Mouse (Mus musculus) frontal cortex, postnatal 25 days (tissue): ENCODE data around the gene Atg7.

Experiments used
- DNase-seq, 2 experiments: peaks; one replicate each; pipeline ENCODE4 v3.0.0; 2022; ENCODE audit warnings: low spot score in 2 of 2

Gene Atg7

DNA sequence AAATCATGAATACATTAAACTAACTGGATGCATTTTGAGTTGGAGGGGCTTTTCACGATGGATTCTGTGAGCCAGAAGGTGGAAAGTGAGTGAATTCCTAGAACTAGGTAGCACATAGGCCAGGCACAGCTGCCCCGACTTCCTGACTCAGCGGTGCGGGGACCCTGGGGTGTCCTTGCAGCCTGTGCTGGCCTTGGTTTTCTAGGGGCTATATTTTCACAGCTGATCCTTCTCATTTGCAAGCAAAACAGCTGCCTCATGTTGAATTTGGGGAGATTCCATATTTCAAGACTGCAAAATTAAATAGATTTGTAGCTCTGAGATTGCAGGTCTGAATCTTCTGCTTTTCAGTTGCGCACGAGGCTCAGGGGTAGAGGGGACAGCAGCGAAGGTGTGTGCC lies 139.6 kb downstream of the Atg7 start:
- DNase-seq, result no peak

DNA sequence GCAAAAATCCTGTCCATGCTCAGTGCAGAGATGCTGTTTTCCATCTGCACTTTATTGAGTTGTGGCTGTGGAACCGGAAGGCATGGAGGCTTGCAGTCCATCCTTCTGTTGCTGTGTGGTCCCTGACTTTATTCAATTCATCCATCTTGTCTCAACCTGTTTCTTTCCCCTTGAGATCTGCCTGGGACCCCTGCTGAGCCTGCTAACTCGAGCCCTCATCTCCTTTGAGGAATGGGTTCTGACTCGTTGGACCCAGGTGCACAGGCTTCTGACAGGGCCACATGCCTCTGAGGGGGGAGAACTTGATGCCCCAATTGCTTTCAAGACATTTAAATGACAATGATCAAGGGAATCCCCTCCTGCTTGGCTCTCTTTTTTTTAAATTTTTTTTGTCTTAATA lies 143.6 kb downstream of the Atg7 start:
- DNase-seq, result no peak

DNA sequence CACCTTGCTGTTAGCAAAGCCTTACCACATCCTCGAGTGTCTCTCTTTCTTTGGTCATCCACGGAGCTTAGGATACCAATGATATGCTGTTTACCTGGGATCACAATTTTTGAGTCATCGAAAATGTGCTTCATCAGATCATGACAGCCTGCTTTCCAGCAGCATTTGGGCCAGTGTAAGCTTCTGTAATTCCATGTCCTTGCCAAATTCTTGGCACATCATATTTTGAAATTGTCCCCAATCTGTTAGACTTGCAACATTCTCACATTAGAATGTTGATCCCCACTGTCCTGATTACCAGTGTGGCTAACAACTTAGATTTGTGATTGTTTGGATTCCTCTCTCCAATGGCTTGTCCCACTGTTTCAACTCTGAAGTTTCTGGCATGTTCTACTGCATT lies 144.7 kb downstream of the Atg7 start:
- DNase-seq, result no peak

DNA sequence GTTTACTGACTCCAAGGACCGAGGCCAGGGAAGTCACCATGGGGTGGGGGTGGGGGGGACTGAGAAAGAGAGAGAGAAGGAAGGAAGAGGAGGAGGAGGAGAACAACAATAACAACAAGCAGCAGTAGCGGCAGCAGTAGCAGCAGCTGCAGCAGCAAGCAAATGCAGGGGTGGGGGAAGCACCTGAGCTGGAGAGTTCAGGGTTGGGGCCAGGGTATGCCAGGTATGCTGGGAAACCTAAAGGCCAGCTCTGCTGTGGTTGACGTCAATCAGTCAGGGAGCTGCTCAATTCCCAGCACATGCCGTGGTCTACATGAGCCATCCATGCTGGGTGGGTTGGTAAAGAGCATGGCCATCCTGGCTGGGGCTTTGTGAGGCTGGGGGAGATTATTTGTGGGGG lies 145.8 kb downstream of the Atg7 start:
- no peak for DNase-seq

DNA sequence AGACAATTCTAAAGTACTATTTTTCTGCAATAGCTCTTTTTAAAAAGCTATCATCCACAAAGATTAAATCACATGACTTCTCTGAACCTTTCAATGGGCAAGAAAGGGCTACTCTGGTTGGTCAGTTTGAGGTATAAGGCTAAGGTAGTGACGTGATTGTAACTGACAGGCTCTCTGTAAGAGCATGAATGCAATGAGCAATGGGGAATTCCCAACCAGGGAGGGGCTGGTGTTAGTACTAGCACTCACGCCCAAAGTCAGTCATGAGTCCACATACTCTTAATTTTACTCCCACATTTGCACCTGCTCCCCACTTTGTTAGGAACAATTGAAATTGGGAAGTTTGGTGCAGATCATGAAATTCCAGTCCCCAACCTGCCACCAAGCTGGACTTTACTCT lies 147.2 kb downstream of the Atg7 start:
- DNase-seq, result no peak

DNA sequence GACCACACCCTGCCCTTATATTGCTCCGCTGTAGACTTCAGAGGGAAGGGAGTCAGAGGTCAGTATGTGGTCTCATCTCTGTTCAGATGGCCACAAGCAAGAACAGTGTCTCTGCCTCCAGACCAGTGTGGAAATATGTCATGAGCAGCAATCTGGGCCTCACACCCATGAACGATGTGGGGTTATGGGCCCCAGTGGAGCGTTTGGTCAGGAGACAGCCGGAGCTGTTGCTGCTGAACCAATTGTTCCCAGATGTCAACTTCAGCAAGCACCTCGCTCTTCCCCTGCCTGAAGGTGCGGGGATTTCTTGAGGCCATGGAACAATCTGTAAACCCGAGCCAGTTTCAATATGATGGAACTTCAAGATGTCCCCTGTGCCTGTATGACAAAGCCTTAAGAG lies 148.0 kb downstream of the Atg7 start:
- no peak for DNase-seq

DNA sequence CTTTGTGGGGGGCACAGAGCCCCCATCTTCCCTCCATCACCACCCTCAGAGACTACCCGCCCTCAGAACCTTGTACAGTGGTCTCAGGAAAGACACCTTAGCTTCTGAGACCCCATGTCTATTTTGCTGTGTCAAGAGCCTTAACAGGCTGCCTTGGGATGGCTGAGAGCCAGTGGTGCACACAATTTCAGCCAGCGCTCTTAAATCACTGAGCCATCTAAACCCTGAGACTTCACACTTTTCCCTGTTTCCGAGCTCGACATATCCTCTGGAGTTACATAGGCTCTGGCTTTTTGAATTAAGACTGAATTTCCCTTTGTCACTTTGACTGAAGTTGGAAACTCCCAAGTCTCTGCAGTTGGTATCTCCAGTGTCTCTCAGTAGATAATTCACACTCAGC lies 148.9 kb downstream of the Atg7 start:
- DNase-seq, result no peak

DNA sequence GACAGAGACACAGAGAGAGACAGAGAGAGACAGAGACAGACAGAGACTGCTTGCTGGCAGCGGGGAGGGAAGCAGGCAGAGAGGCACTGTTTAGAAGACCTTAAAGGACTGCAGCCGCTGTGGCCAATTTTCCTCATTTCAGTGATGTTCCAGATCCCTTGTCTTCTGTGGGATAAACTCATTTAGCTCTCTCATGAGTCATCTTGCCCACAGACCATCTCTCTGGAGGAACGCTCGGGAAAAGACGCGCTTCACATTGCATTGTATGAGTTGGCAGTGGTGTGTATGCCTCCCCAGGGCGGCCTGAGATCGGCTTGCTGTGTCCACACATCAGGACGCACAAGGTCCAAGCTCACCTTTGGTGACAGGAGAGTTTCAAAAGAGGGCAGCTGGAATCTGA lies 151.8 kb downstream of the Atg7 start:
- no peak for DNase-seq

DNA sequence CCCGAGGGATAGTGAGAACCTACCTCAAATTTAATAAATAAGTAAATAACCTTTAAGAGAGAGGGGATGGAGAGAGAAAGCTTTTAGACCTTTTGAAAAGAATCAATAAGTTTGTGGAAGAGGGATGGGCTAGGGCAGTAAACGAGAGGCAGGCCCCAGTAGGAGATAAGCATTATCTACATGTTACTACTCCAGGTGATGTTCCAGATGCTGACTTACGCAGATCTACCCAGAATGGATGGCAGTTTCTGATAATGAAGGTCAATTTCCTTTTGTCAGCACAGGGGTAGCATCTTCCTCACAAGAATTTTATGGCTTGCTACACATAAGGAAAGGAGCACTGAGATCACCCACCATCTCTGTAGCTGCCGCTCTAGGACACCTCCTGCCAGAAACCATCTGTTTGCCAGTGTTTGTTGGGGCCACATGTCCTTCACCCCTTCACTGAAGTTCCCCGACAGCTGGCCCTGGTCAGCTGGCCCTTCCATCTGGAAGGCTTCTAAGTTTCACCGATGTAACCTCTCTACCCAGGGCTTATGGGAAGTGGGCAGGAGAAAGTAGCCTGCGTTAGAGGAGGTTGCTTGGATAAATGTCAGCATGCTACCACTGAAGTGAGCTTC lies 152.9 kb downstream of the Atg7 start:
- DNase-seq, result no peak

DNA sequence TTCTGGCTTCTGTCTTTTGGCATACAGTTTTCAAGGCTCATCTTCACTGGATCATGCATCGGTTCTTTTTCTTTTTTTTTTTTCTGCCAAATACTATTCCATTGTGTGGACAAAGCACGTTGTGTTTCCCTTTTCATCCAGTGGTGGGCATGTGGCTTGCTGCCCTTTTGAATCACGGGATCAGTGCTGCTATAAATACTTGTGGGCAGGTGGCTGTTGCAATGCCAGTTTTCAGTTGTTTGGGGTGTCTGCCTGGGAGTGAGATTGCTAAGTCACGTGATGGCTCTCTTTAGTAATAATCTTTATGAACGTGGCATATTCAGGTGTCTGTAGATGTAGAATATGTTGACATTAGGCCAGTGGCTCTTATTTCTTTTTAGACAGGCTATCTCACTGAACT lies 155.0 kb downstream of the Atg7 start:
- DNase-seq, result no peak

DNA sequence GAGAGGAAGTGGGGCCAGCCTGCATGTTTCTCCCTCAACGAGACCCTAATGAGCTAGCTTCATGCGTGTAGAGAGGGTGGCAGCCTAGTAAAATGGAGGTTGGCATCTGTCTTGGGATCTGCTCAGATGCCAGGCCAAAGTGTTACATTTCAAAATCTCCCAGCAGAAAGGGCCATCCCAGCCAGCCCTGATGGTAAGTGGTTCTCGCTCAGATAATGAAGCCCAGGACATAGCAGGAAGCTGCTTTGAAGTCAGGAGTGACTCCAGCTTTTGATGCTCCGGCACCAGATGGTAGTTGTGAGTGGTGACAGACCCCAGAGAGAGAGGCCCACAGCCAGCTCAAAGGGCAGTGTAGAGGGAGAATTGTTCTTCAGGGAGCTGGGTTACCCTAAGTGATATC lies 155.8 kb downstream of the Atg7 start:
- no peak for DNase-seq

DNA sequence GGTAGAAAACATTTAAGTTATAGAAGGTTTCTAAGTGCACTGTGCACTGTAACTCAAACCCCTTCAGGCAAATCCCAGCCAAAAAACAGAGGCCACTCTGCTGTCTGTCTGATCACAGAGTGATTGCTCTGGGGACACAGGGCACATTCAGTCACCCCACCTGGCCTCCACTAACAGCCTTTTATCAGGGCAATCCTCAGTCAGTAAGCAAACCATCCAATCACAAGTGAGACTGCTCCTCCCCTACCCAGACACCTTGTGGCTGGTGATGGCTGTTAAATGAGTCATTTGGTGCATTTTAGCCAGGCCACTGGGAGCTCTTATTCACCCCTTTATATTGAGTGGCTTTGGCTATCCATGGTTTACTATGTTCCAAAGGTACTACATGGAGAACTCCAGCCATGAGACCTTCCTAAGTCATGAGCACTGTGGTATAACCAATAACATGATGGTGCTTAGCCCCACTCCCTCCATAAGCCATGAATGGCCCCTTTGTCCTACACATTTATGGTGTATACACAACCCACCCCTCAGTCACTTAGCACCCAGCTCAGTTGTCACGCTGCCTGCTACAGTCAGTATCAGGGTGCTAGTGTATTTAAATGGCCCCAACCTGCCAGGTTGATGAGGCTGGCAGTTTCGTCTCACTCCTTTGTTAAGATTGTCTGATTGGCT lies 157.5 kb downstream of the Atg7 start:
- no peak for DNase-seq

DNA sequence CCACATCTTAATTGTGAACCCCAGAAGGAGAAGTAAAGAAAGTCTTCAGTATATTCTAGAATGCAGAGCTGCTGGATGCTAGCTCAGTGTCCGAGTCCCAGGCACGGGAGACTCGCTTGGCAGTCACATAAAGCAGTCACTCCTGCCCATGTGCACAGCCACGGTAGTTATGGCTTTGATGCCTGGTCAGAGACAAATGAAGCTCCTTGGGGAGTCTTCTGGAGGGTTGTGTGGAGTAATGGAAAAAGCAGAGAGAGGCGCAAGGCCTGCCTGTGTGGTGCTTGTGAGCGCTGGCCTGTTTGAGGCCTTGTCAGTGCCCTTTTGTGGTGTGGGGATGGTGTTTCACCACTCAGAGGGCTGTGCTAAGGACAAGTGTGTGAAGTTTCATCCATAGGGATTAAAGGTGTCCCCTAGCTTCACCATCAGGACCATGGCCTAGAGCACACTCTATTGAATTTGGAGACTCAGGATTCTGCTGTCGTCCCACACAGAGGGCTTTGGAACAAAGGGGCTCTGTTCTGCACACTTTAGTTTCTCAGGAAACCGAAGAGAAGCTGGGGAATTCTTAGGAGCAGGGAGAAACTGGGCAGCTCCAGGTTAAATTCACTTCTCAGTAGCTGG lies 161.1 kb downstream of the Atg7 start:
- no peak for DNase-seq

DNA sequence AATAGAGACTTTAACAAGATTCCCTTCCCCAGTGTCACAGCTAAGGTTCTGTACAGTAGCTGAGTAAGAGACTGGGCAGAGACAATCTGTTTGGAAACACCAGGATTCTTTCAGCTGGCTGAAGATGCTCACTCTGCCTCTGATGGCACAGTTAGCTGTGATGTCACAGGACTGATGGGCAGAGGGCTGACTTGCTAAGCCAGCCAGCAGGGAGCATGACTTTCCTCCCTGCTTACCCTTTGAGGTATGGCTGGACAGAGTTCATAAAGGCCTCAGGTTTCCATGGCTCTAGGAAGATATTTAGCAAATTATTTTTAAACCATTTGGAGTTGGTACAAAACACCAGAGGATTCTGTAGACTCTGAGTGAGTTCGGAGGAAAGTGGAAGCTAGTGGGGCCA lies 162.0 kb downstream of the Atg7 start:
- DNase-seq, result no peak

DNA sequence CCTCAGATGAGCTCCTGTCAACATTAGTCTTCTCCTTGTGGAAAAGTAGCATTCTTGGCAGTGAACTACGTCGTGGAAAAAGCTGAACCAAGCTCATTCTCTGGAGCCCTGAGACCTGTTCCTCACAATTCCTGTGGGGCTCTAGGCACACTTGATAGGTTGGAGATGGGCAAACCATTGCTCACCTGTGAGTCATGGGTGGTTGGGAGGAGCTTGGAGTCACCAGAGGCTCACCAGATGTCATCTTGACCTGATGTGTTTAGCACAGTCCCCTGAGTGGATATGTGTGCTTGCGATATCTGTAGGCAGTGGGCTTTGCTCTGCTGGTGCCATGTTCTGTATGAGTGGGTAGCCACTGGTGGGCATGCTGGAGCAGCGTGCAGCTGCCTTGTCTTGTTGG lies 163.0 kb downstream of the Atg7 start:
- DNase-seq, result no peak

DNA sequence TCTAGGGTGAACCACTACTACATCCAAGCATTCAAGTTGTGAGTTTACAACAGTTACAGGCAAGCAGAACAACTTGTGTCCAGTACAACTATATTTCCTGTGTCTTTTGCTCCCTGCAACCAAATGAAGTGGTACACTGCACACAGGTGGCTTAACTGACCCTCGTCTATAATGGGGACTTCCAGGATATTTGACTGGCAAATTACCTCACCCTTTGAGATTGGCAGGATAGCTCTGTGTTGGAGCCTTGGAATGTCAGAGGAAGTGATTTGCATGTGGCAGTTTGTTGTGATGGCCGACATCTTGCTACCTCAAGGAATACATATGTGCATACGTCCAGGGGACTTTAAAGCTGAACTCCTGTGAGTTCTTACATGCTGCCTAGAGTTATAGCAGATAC lies 164.6 kb downstream of the Atg7 start:
- DNase-seq, result no peak

DNA sequence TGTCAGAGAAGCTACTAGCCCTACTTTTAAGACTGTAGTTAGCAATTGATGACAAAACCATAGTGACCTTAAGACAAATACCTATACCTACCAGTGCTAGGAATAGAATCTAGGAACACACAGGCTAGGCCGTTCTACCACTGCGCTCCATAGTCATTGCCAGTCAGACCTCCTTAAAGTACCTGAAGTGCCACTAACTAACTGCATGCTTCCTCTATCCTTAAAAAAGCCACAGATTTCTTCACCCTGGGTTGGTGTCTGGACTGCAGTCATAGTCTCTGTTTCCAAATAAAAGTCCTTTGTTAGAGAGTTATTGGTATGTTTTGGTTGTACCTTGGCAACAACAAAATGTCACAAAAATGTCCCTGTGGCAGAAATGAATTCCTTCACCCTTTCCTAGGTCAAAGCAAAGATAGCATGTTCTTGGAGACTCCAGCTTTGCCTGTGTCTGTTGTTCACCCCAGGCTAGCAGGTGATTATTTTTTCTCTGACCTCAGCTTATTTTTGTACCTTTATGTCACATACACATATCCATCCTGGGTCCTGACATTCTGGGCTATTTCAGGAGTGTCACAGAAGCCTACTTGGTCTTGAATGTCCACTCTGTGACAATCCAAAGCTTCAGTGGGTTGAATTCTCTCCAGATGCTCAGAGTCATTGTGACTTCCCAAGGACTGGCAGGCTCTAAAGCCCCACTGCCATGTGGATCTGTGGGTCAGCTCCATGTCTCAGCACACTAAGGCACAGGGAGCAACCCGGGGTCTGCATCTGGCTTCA lies 165.9 kb downstream of the Atg7 start:
- DNase-seq, result no peak

DNA sequence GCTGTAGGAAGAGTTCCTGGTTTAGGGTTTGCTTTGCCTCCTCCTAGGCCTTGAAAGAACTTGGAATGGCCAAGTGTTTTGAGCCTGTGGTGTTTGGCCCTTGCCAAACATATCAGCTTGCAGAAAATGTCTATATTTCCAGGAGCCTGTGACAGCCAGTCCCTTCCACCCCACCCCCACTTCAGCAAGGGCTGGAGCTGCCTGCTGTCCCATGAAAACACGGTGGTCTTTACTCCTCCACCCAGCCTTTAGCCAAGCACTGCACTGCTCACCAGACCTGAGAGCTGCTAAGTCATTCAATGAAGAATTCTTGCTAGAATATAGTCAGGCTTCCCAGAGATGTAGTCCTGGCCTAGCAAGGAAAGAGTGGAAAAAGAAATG lies 166.5 kb downstream of the Atg7 start:
- no peak for DNase-seq

DNA sequence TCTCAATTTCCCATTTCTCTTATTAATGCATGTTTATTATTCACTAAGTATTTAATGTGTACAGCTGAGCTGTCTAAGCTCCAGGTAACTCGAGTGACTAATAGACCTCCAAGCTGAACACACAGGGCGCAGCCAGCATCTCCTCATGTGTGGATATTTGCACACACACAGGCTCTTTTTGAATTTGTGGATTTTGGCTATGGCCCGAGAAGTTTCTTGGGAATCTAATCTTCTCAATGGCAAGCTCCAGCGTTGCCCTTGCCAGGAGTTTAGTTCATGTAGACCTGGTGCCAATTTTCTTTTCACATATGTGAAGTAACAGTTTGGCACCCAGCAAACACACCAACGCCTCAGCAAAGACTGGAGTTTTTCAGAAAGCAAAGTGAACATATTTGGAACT lies 169.4 kb downstream of the Atg7 start:
- no peak for DNase-seq

DNA sequence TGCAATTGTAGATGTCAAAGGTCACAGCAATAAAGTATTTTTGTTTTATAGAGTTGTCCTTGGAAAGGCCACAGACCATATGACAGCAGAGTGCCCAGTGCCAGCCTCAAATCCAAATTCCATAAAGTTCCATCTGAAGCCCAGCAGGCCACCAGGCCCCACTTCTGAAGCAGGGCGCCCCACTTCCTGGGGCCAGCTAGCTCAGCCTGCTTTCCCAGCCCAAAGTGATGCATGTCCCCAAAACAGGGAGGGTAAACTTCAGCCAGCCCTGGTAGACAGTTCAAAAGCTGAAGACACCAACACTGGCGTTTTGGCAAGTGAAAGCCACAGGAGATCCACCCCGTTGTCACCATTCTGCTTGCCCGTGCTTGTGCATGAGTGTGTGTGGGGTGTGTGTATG lies 169.9 kb downstream of the Atg7 start:
- DNase-seq, result no peak

DNA sequence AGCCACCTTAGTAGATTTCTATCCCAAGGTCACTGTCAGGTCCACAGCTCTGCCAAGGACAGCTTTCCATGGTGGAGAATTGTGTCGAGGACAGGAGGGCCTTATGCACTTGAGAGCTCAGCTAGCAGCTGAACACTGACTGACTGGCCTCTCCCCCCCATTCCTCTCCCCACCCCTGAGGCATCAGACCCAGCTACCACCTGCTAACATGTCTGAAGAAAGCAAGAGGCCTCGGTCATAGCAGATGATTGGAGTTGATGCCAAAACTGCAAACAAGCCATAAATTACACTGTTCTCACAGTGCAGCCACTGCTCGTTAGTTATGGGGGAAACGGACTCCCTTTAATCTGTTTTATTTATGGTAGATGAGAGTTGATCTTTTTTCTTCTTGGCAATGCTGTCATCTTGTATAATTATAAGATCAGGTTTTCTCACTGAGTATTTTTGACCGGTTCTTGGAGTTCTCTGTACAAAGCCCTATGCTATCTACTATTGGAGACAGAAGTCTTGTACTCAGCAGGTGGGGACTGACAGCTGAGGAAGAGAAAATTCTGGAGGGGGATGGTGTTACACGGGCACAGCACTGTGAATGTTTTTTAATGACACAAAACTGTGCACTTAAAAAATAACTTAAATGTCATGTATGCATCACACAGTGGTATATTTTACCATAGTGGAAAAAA lies 171.4 kb downstream of the Atg7 start:
- DNase-seq, result no peak
